In genomic region chr11:96916044-96916884, GRCm38 (mm10) we compare ENCODE assay signal across 8 mouse cellular contexts. TPM values are rescaled to one million over a fixed set of nuclear protein-coding genes. Genes with fewer than 3 reads are reported as not detected.
DNase-seq lines count a peak whose midpoint lies in the region; ATAC-seq and TF ChIP-seq lines count a peak whose summit lies in the region.

Gene Cdk5rap3 (minus strand): TSS chr11:96916496.

- H3K4me3 ChIP-seq in hindbrain, embryonic 10.5 days, result peak within 1 kb of the TSS; percentile 85
- peak within 1 kb of the TSS; percentile 56 for H3K4me3 ChIP-seq in lung, postnatal 0 days (ENCODE audit: low read depth, low read length)

- DNase-seq in MN1 (ENCODE audit: low spot score), result peak; percentile 98
- peak; percentile 100 for DNase-seq in cerebellum, adult 9-10 months
- DNase-seq in hindbrain, embryonic 10.5 days (ENCODE audit: low spot score), result peak; percentile 100
- DNase-seq in layer of hippocampus, adult 9-11 months, result peak; percentile 99
- DNase-seq in lung, postnatal 0 days (ENCODE audit: low spot score), result peak; percentile 99
- DNase-seq in ovary, postnatal 14 days (ENCODE audit: low spot score), result peak; percentile 99
- peak; percentile 100 for DNase-seq in thymus, postnatal 14 days

- WGBS in hindbrain, embryonic 10.5 days, result under 1% methylated on average over 55 of the region's 55 CpGs
- WGBS in lung, postnatal 0 days, result 4% methylated on average over 54 of the region's 55 CpGs

- TF ChIP-seq EP300 in lung, postnatal 0 days (IDR thresholded peaks at IDR 0.05), result peak; percentile 69

- H3K9ac ChIP-seq in lung, postnatal 0 days (replicated peaks; ENCODE audit: low read depth), result peak within 1 kb of the TSS; percentile 44

- H3K4me1 ChIP-seq in hindbrain, embryonic 10.5 days (replicated peaks), result peaks cover 24% of the 10 kb centered on the region
- 0 out of 2 replicates have a peak, but pooled peaks cover 8% of the 10 kb centered on the region for H3K4me1 ChIP-seq in lung, postnatal 0 days (ENCODE audit: insufficient read depth, low read depth, low read length)

- H3K4me2 ChIP-seq in lung, postnatal 0 days (replicated peaks; ENCODE audit: low read depth, low read length), result peak within 1 kb of the TSS; percentile 83

- peaks cover 26% of the 10 kb centered on the region for H3K36me3 ChIP-seq in hindbrain, embryonic 10.5 days
- H3K36me3 ChIP-seq in lung, postnatal 0 days (ENCODE audit: insufficient read depth, low read length), result no peaks in the 10 kb centered on the region

- H3K27ac ChIP-seq in hindbrain, embryonic 10.5 days, result peak within 1 kb of the TSS; percentile 91
- peak within 1 kb of the TSS; percentile 69 for H3K27ac ChIP-seq in lung, postnatal 0 days (ENCODE audit: low read length)

- ATAC-seq in frontal cortex, adult (ENCODE audit: low TSS enrichment), result peak; percentile 99
- ATAC-seq in lung, postnatal 0 days, result peak; percentile 98

- 0 out of 2 replicates have a peak, but pooled peaks cover 4% of the 10 kb centered on the region for H3K27me3 ChIP-seq in hindbrain, embryonic 10.5 days (ENCODE audit: insufficient read depth, poor library complexity, severe bottlenecking)
- no peaks in the 10 kb centered on the region for H3K27me3 ChIP-seq in lung, postnatal 0 days (replicated peaks; ENCODE audit: insufficient read depth, low read length)

- TF ChIP-seq CTCF in lung, postnatal 0 days (IDR thresholded peaks at IDR 0.05), result peak; percentile 89

- no peaks in the 10 kb centered on the region for H3K9me3 ChIP-seq in hindbrain, embryonic 10.5 days
- H3K9me3 ChIP-seq in lung, postnatal 0 days (ENCODE audit: low read length), result no peaks in the 10 kb centered on the region

RNA-seq across cellular contexts. Expression of gene Cdk5rap3, which starts in this region (rescaled TPM):
- polyA plus RNA-seq in hindbrain, embryonic 10.5 days (2016; fragmentation: Nextera tagmentation; extraction: Ambion mirVana), result 112 and 124 TPM in 2 replicates
- 46.4 and 48.0 TPM in 2 replicates for polyA plus RNA-seq in lung, postnatal 0 days (2015; fragmentation: Nextera tagmentation; extraction: Ambion mirVana)

Comparison
In these comparisons a context has a peak if more than half of its experiments do, and no peak if none do; other contexts are left out.
1. Peak in every context shown above with its lines: DNase-seq, ATAC-seq, H3K4me3 ChIP-seq and H3K27ac ChIP-seq.